Mouse (Mus musculus) lung, postnatal 14 days (tissue): ENCODE measurements around the gene Gm7995.
"Not testable (repeated sequence)": the region's sequence is repeated elsewhere in the genome, so short reads cannot be mapped to it uniquely, and the experiment has no call there.

Experiments used
- DNase-seq: peaks from one replicate; pipeline ENCODE4 v3.0.0; 2021

The Gm7995 gene

GRCm38 (mm10) chr14:42309910-42310309 lies at the start of gene Gm7995:
Gene Gm7995, plus strand, starts transcription at chr14:42310210.
- DNase-seq = not testable (repeated sequence)

GRCm38 (mm10) chr14:42297258-42297657 lies 12.8 kb upstream of the Gm7995 start, which contains the start of gene Gm9611:
Gene Gm9611, minus strand, starts transcription at chr14:42297358.
- DNase-seq = not testable (repeated sequence)
